Mouse (Mus musculus): ENCODE results near the gene Foxo1. TPM values are rescaled to one million over a fixed set of nuclear protein-coding genes. Genes with fewer than 3 reads are reported as not detected.

The Foxo1 gene
- polyA plus RNA-seq, 2 experiments, result 7.0 to 7.6 TPM

- 84% methylated on average over 7 of the region's 7 CpGs for WGBS
- Histone ChIP-seq H3K4me1 (ENCODE audit: control insufficient read depth, insufficient read depth, low read length) (no peaks in the 10 kb centered on the region), H3K4me3 (replicated peaks; ENCODE audit: low read length) (no peak overlapping the region), H3K36me3 (ENCODE audit: control insufficient read depth, insufficient read depth, low read length) (no peaks in the 10 kb centered on the region), H3K9ac (ENCODE audit: low read depth, low read length, severe bottlenecking) (no peak overlapping the region), H3K4me2 (replicated peaks; ENCODE audit: low read depth, low read length, severe bottlenecking) (no peak overlapping the region), H3K9me3 (ENCODE audit: control insufficient read depth, low read length) (no peaks in the 10 kb centered on the region), H3K27ac (replicated peaks; ENCODE audit: low read depth, low read length) (no peak overlapping the region), H3K27me3 (ENCODE audit: control insufficient read depth, insufficient read depth, low read length) (no peaks in the 10 kb centered on the region)
- TF ChIP-seq POLR2A (IDR thresholded peaks at IDR 0.05; ENCODE audit: borderline replicate concordance, extremely low read depth, insufficient read depth, insufficient read length), result no peak
- no peak for ATAC-seq (ENCODE audit: low FRiP score, low read depth)
- no peak for DNase-seq (ENCODE audit: low spot score)
These were observed 122.2 kb downstream of the Foxo1 start for GRCm38 (mm10) chr3:52390321-52390720.

GRCm38 (mm10) chr3:52390766-52391665, 122.9 kb downstream of the Foxo1 start:
- Histone ChIP-seq H3K4me2 (replicated peaks; ENCODE audit: low read depth, low read length, severe bottlenecking) (no peak overlapping the region), H3K9me3 (ENCODE audit: control insufficient read depth, low read length) (no peaks in the 10 kb centered on the region), H3K4me3 (replicated peaks; ENCODE audit: low read length) (no peak overlapping the region), H3K9ac (ENCODE audit: low read depth, low read length, severe bottlenecking) (no peak overlapping the region), H3K27me3 (ENCODE audit: control insufficient read depth, insufficient read depth, low read length) (no peaks in the 10 kb centered on the region), H3K36me3 (ENCODE audit: control insufficient read depth, insufficient read depth, low read length) (no peaks in the 10 kb centered on the region), H3K4me1 (ENCODE audit: control insufficient read depth, insufficient read depth, low read length) (no peaks in the 10 kb centered on the region; the same call in 1 of the 2 replicates), H3K27ac (replicated peaks; ENCODE audit: low read depth, low read length) (no peak overlapping the region)
- TF ChIP-seq POLR2A (IDR thresholded peaks at IDR 0.05; ENCODE audit: borderline replicate concordance, extremely low read depth, insufficient read depth, insufficient read length), result no peak
- ATAC-seq (ENCODE audit: low FRiP score, low read depth) (no peak), DNase-seq (ENCODE audit: low spot score) (no peak)
- 53% methylated on average over 17 of the region's 17 CpGs for WGBS

- H3K4me3 ChIP-seq (replicated peaks; ENCODE audit: low read length), result no peak overlapping the region
- ATAC-seq (ENCODE audit: low FRiP score, low read depth), result no peak
These were observed 123.8 kb downstream of the Foxo1 start for GRCm38 (mm10) chr3:52391897-52392296.

GRCm38 (mm10) chr3:52392521-52392920, 124.4 kb downstream of the Foxo1 start:
- DNase-seq (ENCODE audit: low spot score) (no peak), ATAC-seq (ENCODE audit: low FRiP score, low read depth) (no peak)
- Histone ChIP-seq H3K36me3 (ENCODE audit: control insufficient read depth, insufficient read depth, low read length) (no peaks in the 10 kb centered on the region), H3K4me1 (ENCODE audit: control insufficient read depth, insufficient read depth, low read length) (no peaks in the 10 kb centered on the region; the same call in 1 of the 2 replicates), H3K27ac (replicated peaks; ENCODE audit: low read depth, low read length) (no peak overlapping the region), H3K4me2 (replicated peaks; ENCODE audit: low read depth, low read length, severe bottlenecking) (no peak overlapping the region), H3K9me3 (ENCODE audit: control insufficient read depth, low read length) (no peaks in the 10 kb centered on the region), H3K4me3 (replicated peaks; ENCODE audit: low read length) (no peak overlapping the region), H3K9ac (ENCODE audit: low read depth, low read length, severe bottlenecking) (no peak overlapping the region), H3K27me3 (ENCODE audit: control insufficient read depth, insufficient read depth, low read length) (no peaks in the 10 kb centered on the region)
- WGBS, result 59% methylated on average over 2 of the region's 2 CpGs
- TF ChIP-seq POLR2A (IDR thresholded peaks at IDR 0.05; ENCODE audit: borderline replicate concordance, extremely low read depth, insufficient read depth, insufficient read length), result no peak

More at GRCm38 (mm10) chr3:52391897-52392296, 123.8 kb downstream of the Foxo1 start:
- TF ChIP-seq POLR2A (IDR thresholded peaks at IDR 0.05; ENCODE audit: borderline replicate concordance, extremely low read depth, insufficient read depth, insufficient read length), result no peak
- Histone ChIP-seq H3K4me1 (ENCODE audit: control insufficient read depth, insufficient read depth, low read length) (no peaks in the 10 kb centered on the region; the same call in 1 of the 2 replicates), H3K27me3 (ENCODE audit: control insufficient read depth, insufficient read depth, low read length) (no peaks in the 10 kb centered on the region), H3K36me3 (ENCODE audit: control insufficient read depth, insufficient read depth, low read length) (no peaks in the 10 kb centered on the region), H3K27ac (replicated peaks; ENCODE audit: low read depth, low read length) (no peak overlapping the region), H3K9ac (ENCODE audit: low read depth, low read length, severe bottlenecking) (no peak overlapping the region), H3K9me3 (ENCODE audit: control insufficient read depth, low read length) (no peaks in the 10 kb centered on the region), H3K4me2 (replicated peaks; ENCODE audit: low read depth, low read length, severe bottlenecking) (no peak overlapping the region)
- DNase-seq (ENCODE audit: low spot score), result no peak
- WGBS, result 66% methylated on average over 6 of the region's 6 CpGs

- no peaks in the 10 kb centered on the region for H3K27me3 ChIP-seq (ENCODE audit: control insufficient read depth, insufficient read depth, low read length)
- H3K4me1 ChIP-seq (ENCODE audit: control insufficient read depth, insufficient read depth, low read length), result no peaks in the 10 kb centered on the region; the same call in 1 of the 2 replicates
- no peak overlapping the region for H3K4me3 ChIP-seq (replicated peaks; ENCODE audit: low read length)
- H3K4me2 ChIP-seq (replicated peaks; ENCODE audit: low read depth, low read length, severe bottlenecking), result no peak overlapping the region
- ATAC-seq (ENCODE audit: low FRiP score, low read depth) (no peak), DNase-seq (ENCODE audit: low spot score) (no peak)
- no peaks in the 10 kb centered on the region for H3K36me3 ChIP-seq (ENCODE audit: control insufficient read depth, insufficient read depth, low read length)
- 81% methylated on average over 10 of the region's 10 CpGs for WGBS
- no peaks in the 10 kb centered on the region for H3K9me3 ChIP-seq (ENCODE audit: control insufficient read depth, low read length)
- no peak overlapping the region for H3K27ac ChIP-seq (replicated peaks; ENCODE audit: low read depth, low read length)
- TF ChIP-seq POLR2A (IDR thresholded peaks at IDR 0.05; ENCODE audit: borderline replicate concordance, extremely low read depth, insufficient read depth, insufficient read length), result no peak
- no peak overlapping the region for H3K9ac ChIP-seq (ENCODE audit: low read depth, low read length, severe bottlenecking)
These were observed 125.0 kb downstream of the Foxo1 start for GRCm38 (mm10) chr3:52393171-52393570.

Data from limb, embryonic 14.5 days (tissue).